Comparison of ENCODE assay signal across 9 mouse cellular contexts in genomic region chrX:99522830-99523229, GRCm38 (mm10). TPM values are rescaled to one million over a fixed set of nuclear protein-coding genes. Genes with fewer than 3 reads are reported as not detected.
DNase-seq lines count a peak whose midpoint lies in the region; ATAC-seq and TF ChIP-seq lines count a peak whose summit lies in the region.
"Had no signal": no experiment of that assay in that cellular context is flagged by ENCODE, and none has a peak within 500 bp of the region (broad histone marks: within the 10 kb centered on the region; RNA-seq: fewer than 3 reads in every experiment).

No protein-coding gene starts in this region.

- peaks cover 43% of the 10 kb centered on the region for H3K27me3 ChIP-seq in neural tube, embryonic 15.5 days (replicated peaks)
- H3K27me3 ChIP-seq in thymus, adult 2 months (ENCODE audit: control insufficient read depth, insufficient read depth, low read length) = no peaks in the 10 kb centered on the region

- 29% methylated on average over 5 of the region's 5 CpGs for WGBS in lung, adult 2 months
- 20% methylated on average over 5 of the region's 5 CpGs for WGBS in neural tube, embryonic 15.5 days
- WGBS in thymus, adult 2 months = 13% methylated on average over 5 of the region's 5 CpGs

- ATAC-seq in neural tube, embryonic 15.5 days (ENCODE audit: low FRiP score) = peak; percentile 45; the same call in 1 of the 2 replicates

- H3K36me3 ChIP-seq in neural tube, embryonic 15.5 days = no peaks in the 10 kb centered on the region
- H3K36me3 ChIP-seq in thymus, adult 2 months (ENCODE audit: control insufficient read depth, insufficient read depth, low read length) = no peaks in the 10 kb centered on the region

- no peak overlapping the region for H3K4me2 ChIP-seq in neural tube, embryonic 15.5 days

- TF ChIP-seq CTCF in lung, adult 2 months (IDR thresholded peaks at IDR 0.05; ENCODE audit: insufficient read depth, low read length) = peak; percentile 78
- peak; percentile 70; the same call in 1 of the 2 replicates for TF ChIP-seq CTCF in thymus, adult 2 months (IDR thresholded peaks at IDR 0.05; ENCODE audit: borderline replicate concordance, control insufficient read depth, extremely low read depth, insufficient read depth, low read length, poor library complexity)

- H3K9ac ChIP-seq in neural tube, embryonic 15.5 days (replicated peaks) = no peak overlapping the region

- no peak overlapping the region for H3K27ac ChIP-seq in neural tube, embryonic 15.5 days (replicated peaks)
- no peak overlapping the region for H3K27ac ChIP-seq in thymus, adult 2 months (ENCODE audit: control insufficient read depth, insufficient read depth, low read length)

- H3K4me3 ChIP-seq in lung, adult 2 months (replicated peaks; ENCODE audit: extremely low read depth, low read depth, low read length) = no peak overlapping the region
- no peak overlapping the region for H3K4me3 ChIP-seq in neural tube, embryonic 15.5 days (replicated peaks)
- H3K4me3 ChIP-seq in thymus, adult 2 months (ENCODE audit: control insufficient read depth, insufficient read depth, low read length) = no peak overlapping the region
- H3K4me3 ChIP-seq: erythroblast, embryonic 14.5 days had no signal

- H3K9me3 ChIP-seq in neural tube, embryonic 15.5 days (replicated peaks) = no peaks in the 10 kb centered on the region

- H3K4me1 ChIP-seq in lung, adult 2 months (ENCODE audit: control insufficient read depth, insufficient read depth, low read length) = no peaks in the 10 kb centered on the region
- no peaks in the 10 kb centered on the region for H3K4me1 ChIP-seq in neural tube, embryonic 15.5 days
- H3K4me1 ChIP-seq in thymus, adult 2 months (replicated peaks; ENCODE audit: control insufficient read depth, insufficient read depth, low read length) = no peaks in the 10 kb centered on the region

- no peak for TF ChIP-seq POLR2A in lung, adult 2 months (IDR thresholded peaks at IDR 0.05; ENCODE audit: borderline replicate concordance, extremely low read depth, low read depth, low read length)
- no peak for TF ChIP-seq POLR2A in thymus, adult 2 months (IDR thresholded peaks at IDR 0.05; ENCODE audit: control insufficient read depth, extremely low read depth, insufficient read depth, low read length, poor library complexity)

- DNase-seq in 3T3-L1 (ENCODE audit: low read depth, low spot score) (peak; percentile 73), adipocyte (ENCODE audit: low spot score) (peak; percentile 68)
- DNase-seq in embryo, embryonic 10.5 days (ENCODE audit: low spot score) = peak; percentile 80
- DNase-seq in gonadal fat pad, adult 2 months (ENCODE audit: low read depth) = peak; percentile 16
- DNase-seq in kidney, postnatal 10 days = peak; percentile 83
- DNase-seq in lung, adult 2 months = peak; percentile 65
- DNase-seq in thymus, adult 2 months = peak; percentile 52

RNA-seq across cellular contexts. Expression of gene Pja1, which starts 51.8 kb away (rescaled TPM):
- 137 and 204 TPM in 2 replicates for polyA plus RNA-seq in gonadal fat pad, adult 2 months (2012; rRNA removed)
- 29.0 and 41.4 TPM in 2 replicates for polyA plus RNA-seq in lung, adult 2 months (2012; rRNA removed)
- 313 and 347 TPM in 2 replicates for polyA plus RNA-seq in neural tube, embryonic 15.5 days (2015; fragmentation: Nextera tagmentation; extraction: Ambion mirVana)
- polyA plus RNA-seq in thymus, adult 2 months (2012; rRNA removed) = 28.6 and 37.1 TPM in 2 replicates

Comparison
In these comparisons a context has a peak if more than half of its experiments do, and no peak if none do; other contexts are left out.
1. DNase-seq: peak in every context shown above with its lines; median percentile 83 in kidney, postnatal 10 days; 80 in embryo, embryonic 10.5 days; 73 in 3T3-L1; 68 in adipocyte; 65 in lung, adult 2 months; 52 in thymus, adult 2 months; 16 in gonadal fat pad, adult 2 months.